Mouse (Mus musculus) bone marrow, adult 2 months (tissue): ENCODE measurements around the gene 1190007I07Rik. TPM values are rescaled to one million over a fixed set of nuclear protein-coding genes. Genes with fewer than 3 reads are reported as not detected.

Experiments used
- H3K27ac ChIP-seq: fragments of 200-500 bp; 2 replicates; pipeline ENCODE4 v1.5.1; 2012; ENCODE audit warnings: low read depth, mild to moderate bottlenecking, control low read depth, inconsistent platforms, low read length; ENCODE audit not compliant: control insufficient read depth, poor library complexity, insufficient read depth
- H3K4me1 ChIP-seq: fragments of 200-500 bp; 2 replicates; pipeline ENCODE4 v1.6.1; 2011; ENCODE audit warnings: low read length; ENCODE audit not compliant: control insufficient read depth, insufficient read depth
- H3K4me3 ChIP-seq: fragments of 200-500 bp; replicated peaks from 2 replicates; pipeline ENCODE3; 2011; ENCODE audit warnings: mild to moderate bottlenecking, low read depth, low read length, control low read depth; ENCODE audit not compliant: control insufficient read depth
- CTCF ChIP-seq: fragments of 200-500 bp; IDR thresholded peaks from 2 replicates; pipeline ENCODE4 v1.5.1; 2011; ENCODE audit warnings: low read length, control low read depth; ENCODE audit not compliant: control insufficient read depth, insufficient read depth
- POLR2A ChIP-seq: fragments of 200-500 bp; IDR thresholded peaks from 2 replicates; pipeline ENCODE4 v1.6.1; 2011; ENCODE audit warnings: low read depth, mild to moderate bottlenecking, control low read depth, low read length, borderline replicate concordance; ENCODE audit not compliant: control insufficient read depth
- WGBS: fragments of 180-500 bp; shearing (Covaris S2); methylation state at CpG from one replicate; pipeline ENCODE4 v1.1.7; 2018; 5-methylcytosine and 5-hydroxymethylcytosine counted together
- polyA plus RNA-seq: library from polyadenylated mRNA; stranded (reverse); fragments of >200 nt; gene quantifications from 2 replicates; pipeline ENCODE4 v1.2.4, GENCODE M21; 2011; ENCODE audit warnings: low replicate concordance; ENCODE audit not compliant: missing spikeins, insufficient read depth, insufficient read length

1190007I07Rik gene
- polyA plus RNA-seq, result 16.5 and 38.3 TPM in 2 replicates

GRCm38 (mm10) chr10:82622671-82623552 is at the start of gene 1190007I07Rik:
1190007I07Rik (minus strand) TSS chr10:82623228.
- TF ChIP-seq CTCF (no peak), POLR2A (peak; percentile 45; the same call in 1 of the 2 replicates)
- under 1% methylated on average over 61 of the region's 61 CpGs for WGBS
- H3K27ac ChIP-seq, result peak within 1 kb of the TSS; percentile 74
- peak within 1 kb of the TSS; percentile 97 for H3K4me3 ChIP-seq
- no peaks in the 10 kb centered on the region for H3K4me1 ChIP-seq

GRCm38 (mm10) chr10:82670205-82670604 is 47.2 kb upstream of the 1190007I07Rik start:
- no peak overlapping the region for H3K27ac ChIP-seq
- H3K4me1 ChIP-seq, result peaks cover 1% of the 10 kb centered on the region; the same call in 1 of the 2 replicates
- 21% methylated on average over 6 of the region's 6 CpGs for WGBS
- TF ChIP-seq CTCF (no peak), POLR2A (no peak)
- H3K4me3 ChIP-seq, result no peak overlapping the region

GRCm38 (mm10) chr10:82666436-82667234 is 43.6 kb upstream of the 1190007I07Rik start:
- Histone ChIP-seq H3K27ac (no peak overlapping the region), H3K4me3 (no peak overlapping the region), H3K4me1 (peaks cover 3% of the 10 kb centered on the region; the same call in 1 of the 2 replicates)
- peak; percentile 85 for TF ChIP-seq CTCF
- no peak for TF ChIP-seq POLR2A
- WGBS, result 18% methylated on average over 22 of the region's 22 CpGs

GRCm38 (mm10) chr10:82665951-82666350 is 42.9 kb upstream of the 1190007I07Rik start:
- no peak overlapping the region for H3K27ac ChIP-seq
- 57% methylated on average over 3 of the region's 3 CpGs for WGBS
- H3K4me3 ChIP-seq, result no peak overlapping the region
- TF ChIP-seq POLR2A (no peak), CTCF (no peak)
- H3K4me1 ChIP-seq, result peaks cover 3% of the 10 kb centered on the region; the same call in 1 of the 2 replicates

- peaks cover 3% of the 10 kb centered on the region; the same call in 1 of the 2 replicates for H3K4me1 ChIP-seq
- no peak for TF ChIP-seq POLR2A
- no peak for TF ChIP-seq CTCF
- 79% methylated on average over 2 of the region's 2 CpGs for WGBS
- H3K4me3 ChIP-seq, result no peak overlapping the region
- no peak overlapping the region for H3K27ac ChIP-seq
Observed at GRCm38 (mm10) chr10:82663289-82663688, 40.3 kb upstream of the 1190007I07Rik start.

GRCm38 (mm10) chr10:82662267-82662990 is 39.4 kb upstream of the 1190007I07Rik start:
- 23% methylated on average over 14 of the region's 14 CpGs for WGBS
- peaks cover 3% of the 10 kb centered on the region; the same call in 1 of the 2 replicates for H3K4me1 ChIP-seq
- no peak for TF ChIP-seq POLR2A
- TF ChIP-seq CTCF, result no peak
- H3K4me3 ChIP-seq, result no peak overlapping the region
- no peak overlapping the region for H3K27ac ChIP-seq

- H3K4me1 ChIP-seq, result peaks cover 3% of the 10 kb centered on the region; the same call in 1 of the 2 replicates
- no peak for TF ChIP-seq CTCF
- H3K4me3 ChIP-seq, result no peak overlapping the region
- WGBS, result 48% methylated on average over 8 of the region's 8 CpGs
- no peak overlapping the region for H3K27ac ChIP-seq
Observed at GRCm38 (mm10) chr10:82661820-82662219, 38.8 kb upstream of the 1190007I07Rik start.
